Mouse (Mus musculus): ENCODE results near the gene Usp46. TPM values are rescaled to one million over a fixed set of nuclear protein-coding genes. Genes with fewer than 3 reads are reported as not detected.
"Not testable (repeated sequence)": the region's sequence is repeated elsewhere in the genome, so short reads cannot be mapped to it uniquely, and the experiment has no call there.

The Usp46 gene
- polyA plus RNA-seq, 3 experiments from 2014 or later, result 8.5 to 12.6 (median 9.9) TPM

GRCm38 (mm10) chr5:74020506-74020905, 47.7 kb downstream of the Usp46 start:
- no peak for ATAC-seq

GRCm38 (mm10) chr5:74018870-74019565, 49.2 kb downstream of the Usp46 start:
- ATAC-seq, result no peak

- ATAC-seq, result no peak
Observed at GRCm38 (mm10) chr5:74017488-74017887, 50.7 kb downstream of the Usp46 start.

GRCm38 (mm10) chr5:74011629-74012028, 56.6 kb downstream of the Usp46 start:
- ATAC-seq, result no peak

- ATAC-seq, result no peak
Observed at GRCm38 (mm10) chr5:74007492-74008070, 60.6 kb downstream of the Usp46 start.

- no peak for ATAC-seq
Observed at GRCm38 (mm10) chr5:74005936-74006335, 62.3 kb downstream of the Usp46 start.

GRCm38 (mm10) chr5:74001743-74002142, 66.5 kb downstream of the Usp46 start:
- no peak for ATAC-seq

GRCm38 (mm10) chr5:73998966-73999365, 69.3 kb downstream of the Usp46 start:
- ATAC-seq, result no peak

- no peak for ATAC-seq
Observed at GRCm38 (mm10) chr5:73994850-73995249, 73.4 kb downstream of the Usp46 start.

GRCm38 (mm10) chr5:73993538-73993937, 74.7 kb downstream of the Usp46 start:
- no peak for ATAC-seq

GRCm38 (mm10) chr5:73992321-73992720, 75.9 kb downstream of the Usp46 start:
- ATAC-seq, result no peak

- no peak for ATAC-seq
Observed at GRCm38 (mm10) chr5:73989532-73989931, 78.7 kb downstream of the Usp46 start.

GRCm38 (mm10) chr5:73987777-73988560, 80.3 kb downstream of the Usp46 start:
- no peak for ATAC-seq

- ATAC-seq, result no peak
Observed at GRCm38 (mm10) chr5:73977426-73977825, 90.8 kb downstream of the Usp46 start.

GRCm38 (mm10) chr5:73971701-73972100, 96.5 kb downstream of the Usp46 start:
- no peak for ATAC-seq

- ATAC-seq, result no peak
Observed at GRCm38 (mm10) chr5:73970024-73970628, 98.1 kb downstream of the Usp46 start.

- no peak for ATAC-seq
Observed at GRCm38 (mm10) chr5:73969338-73969737, 98.9 kb downstream of the Usp46 start.

GRCm38 (mm10) chr5:73959779-73960178, 108.5 kb downstream of the Usp46 start:
- ATAC-seq, result no peak

GRCm38 (mm10) chr5:73958614-73959013, 109.6 kb downstream of the Usp46 start:
- not testable (repeated sequence) for ATAC-seq

GRCm38 (mm10) chr5:73958096-73958495, 110.1 kb downstream of the Usp46 start:
- no peak for ATAC-seq

GRCm38 (mm10) chr5:73955691-73956090, 112.5 kb downstream of the Usp46 start:
- ATAC-seq, result no peak

GRCm38 (mm10) chr5:73955005-73955404, 113.2 kb downstream of the Usp46 start:
- no peak for ATAC-seq

GRCm38 (mm10) chr5:73953066-73953614, 115.1 kb downstream of the Usp46 start:
- ATAC-seq, result no peak

All from inflammation-experienced regulatory T-cells, adult 6 months (primary cell).